Mouse (Mus musculus) hindlimb bud, embryonic 11.5 days (tissue): ENCODE measurements around the gene Olfr1153.

ENCODE experiments used
- DNase-seq: peaks from one replicate; pipeline ENCODE4 v3.0.0-alpha.2; 2012; ENCODE audit warnings: low read depth, low spot score; ENCODE audit errors: extremely low spot score

Olfr1153 gene

DNA sequence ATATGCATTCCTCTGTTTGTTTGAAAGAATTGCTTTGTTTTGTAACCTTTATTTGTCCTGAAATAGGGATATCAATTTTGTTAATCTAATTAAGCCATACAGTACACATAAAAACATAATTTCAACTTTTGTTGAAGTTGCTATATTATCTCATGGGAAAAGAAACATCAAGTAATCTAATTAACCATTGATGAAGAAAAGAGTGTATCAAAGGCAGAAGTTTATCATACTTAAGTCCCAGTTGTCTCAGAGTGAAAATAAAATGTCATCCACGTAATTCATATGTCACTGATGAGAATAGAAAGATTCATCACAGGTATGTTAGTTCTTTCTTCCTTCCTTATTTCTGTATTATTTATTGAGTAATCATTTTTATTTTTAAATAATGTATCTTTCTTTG is at the start of gene Olfr1153:
TSS of gene Olfr1153 (plus strand) at position 301 of the 400 bp plus-strand sequence.
- no peak for DNase-seq

DNA sequence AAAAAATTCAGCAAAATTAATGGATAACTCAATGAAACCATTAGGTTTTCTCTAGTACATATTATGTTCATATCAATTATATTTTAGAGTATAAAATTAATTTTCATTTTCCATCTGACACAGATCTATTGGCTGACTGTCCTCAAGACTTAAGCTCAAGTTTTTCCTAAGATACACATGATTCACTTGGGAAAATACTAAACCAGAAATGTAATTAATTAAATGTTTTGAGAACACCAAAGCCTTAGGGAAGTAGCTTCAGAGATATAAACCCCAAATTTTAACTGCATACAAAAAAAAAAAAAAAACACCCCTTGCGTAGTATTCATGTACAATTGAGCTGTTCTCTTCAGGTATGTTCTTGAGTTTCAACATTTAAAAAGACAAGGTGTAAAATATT is 39.2 kb upstream of the Olfr1153 start, which contains the start of gene Olfr1151:
TSS of gene Olfr1151 (plus strand) at position 301 of the 400 bp plus-strand sequence.
- DNase-seq, result no peak

DNA sequence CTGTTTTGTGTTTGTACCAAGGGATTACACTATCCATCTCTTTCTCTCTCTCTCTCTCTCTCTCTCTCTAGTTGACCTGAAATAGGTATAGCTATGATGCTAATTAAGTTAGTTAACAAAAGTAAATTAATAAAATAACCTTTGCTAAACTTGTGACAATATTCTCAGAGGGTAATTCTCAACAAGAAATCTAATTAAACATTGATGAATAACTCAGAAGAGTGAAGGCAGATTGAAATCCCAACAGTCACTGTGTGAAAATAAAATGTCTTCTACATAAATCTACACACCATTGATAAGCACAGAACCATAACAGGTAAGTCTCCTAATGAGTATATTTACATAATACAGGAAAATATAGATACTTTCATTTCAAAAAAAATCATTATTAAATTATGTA is 28.6 kb upstream of the Olfr1153 start, which contains the start of gene Olfr1152:
TSS of gene Olfr1152 (plus strand) at position 301 of the 400 bp plus-strand sequence.
- no peak for DNase-seq

DNA sequence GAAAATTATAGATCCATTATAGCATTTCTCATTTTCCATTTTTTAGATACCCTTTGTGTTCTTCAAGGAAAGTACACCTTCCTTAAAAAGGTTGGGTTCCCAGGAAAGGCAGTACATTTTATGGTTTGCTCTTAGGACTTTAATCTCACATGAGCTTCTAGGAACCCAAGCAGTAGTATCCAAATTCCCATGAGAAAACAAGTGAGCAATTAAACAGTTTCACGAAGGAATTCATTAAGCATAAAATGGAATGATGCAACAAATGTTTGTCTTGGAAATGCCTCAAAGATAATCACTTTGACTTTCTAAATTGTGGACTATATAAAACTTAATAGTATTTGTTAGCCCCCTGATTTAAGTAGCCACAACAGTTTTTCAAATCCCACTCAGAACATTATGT is 10.3 kb downstream of the Olfr1153 start, which contains the start of gene Olfr1154:
TSS of gene Olfr1154 (minus strand) at position 101 of the 400 bp plus-strand sequence.
- DNase-seq, result no peak

DNA sequence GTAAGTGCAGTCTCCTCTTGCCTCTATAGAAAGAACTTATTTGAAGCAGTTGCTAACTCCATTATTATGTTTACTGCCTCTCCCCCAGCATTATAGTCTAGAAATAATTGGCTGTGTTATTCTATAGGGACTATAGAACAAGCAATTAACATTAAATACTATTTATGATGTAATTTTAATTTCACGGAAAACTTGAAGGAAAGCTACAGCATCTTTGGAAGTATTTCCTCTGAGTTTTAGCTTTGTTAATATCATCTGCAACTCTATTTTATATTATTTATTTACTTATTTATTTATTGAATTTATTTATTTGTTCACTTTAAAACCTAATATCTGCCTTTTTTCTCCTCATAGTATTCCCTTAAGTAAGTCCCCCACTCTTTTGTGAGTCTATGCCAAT is 50.3 kb downstream of the Olfr1153 start, which contains the start of gene Olfr1155:
TSS of gene Olfr1155 (minus strand) at position 101 of the 400 bp plus-strand sequence.
- DNase-seq, result no peak
